Mouse (Mus musculus) left cerebral cortex, postnatal 10 days (tissue): Measurements from ENCODE around the gene Slc4a5. TPM values are rescaled to one million over a fixed set of nuclear protein-coding genes. Genes with fewer than 3 reads are reported as not detected.
A peak's percentile ranks its signal among the peaks of the same experiment; 100 is the strongest.

Experiments
- DNase-seq, 2 experiments: peaks; one replicate each; pipeline ENCODE4 v3.0.0; 2021 to 2022; ENCODE audit warnings: low spot score in 2 of 2, mixed read lengths in 1 of 2; ENCODE audit errors: extremely low spot score in 1 of 2
- intact Hi-C: fragments of 180-260 bp; cut with DNase I; formaldehyde crosslinking; loops from one replicate; pipeline ENCODE4 v1.15.1; 2025
- total RNA-seq, 2 experiments: library from RNA; stranded (reverse); gene quantifications; 2 replicates each; pipeline ENCODE4 v1.2.3; 2021

Slc4a5 gene
- total RNA-seq, 2 experiments from 2014 or later: 0.71 to 0.75 TPM

DNA sequence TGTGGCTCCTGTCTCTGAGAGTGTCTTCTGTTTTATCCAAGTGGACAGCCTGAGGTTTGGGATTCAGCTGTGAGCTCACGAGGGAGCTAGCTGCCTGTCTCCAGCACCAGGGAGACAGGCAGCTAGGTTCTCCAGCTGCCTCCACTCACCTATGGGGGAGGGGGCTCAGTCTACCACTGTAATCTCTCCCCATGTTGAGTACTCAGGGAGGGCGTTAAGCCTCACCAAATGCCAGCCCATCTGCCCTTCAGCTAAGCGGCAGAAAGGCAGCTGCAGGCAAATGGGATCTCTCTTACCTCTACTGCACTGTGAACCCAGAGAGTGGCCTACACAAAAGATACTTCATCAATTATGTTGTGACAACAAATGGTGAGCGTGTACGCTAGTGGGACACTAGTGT lies 8.1 kb upstream of the Slc4a5 start:
- no peak for DNase-seq
- intact Hi-C loops: loop anchor here (5.0 to 10.0 kb wide), 2 partner anchors 56 to 113 kb away; partner anchors contain the start of genes Mob1a and Mthfd2

DNA sequence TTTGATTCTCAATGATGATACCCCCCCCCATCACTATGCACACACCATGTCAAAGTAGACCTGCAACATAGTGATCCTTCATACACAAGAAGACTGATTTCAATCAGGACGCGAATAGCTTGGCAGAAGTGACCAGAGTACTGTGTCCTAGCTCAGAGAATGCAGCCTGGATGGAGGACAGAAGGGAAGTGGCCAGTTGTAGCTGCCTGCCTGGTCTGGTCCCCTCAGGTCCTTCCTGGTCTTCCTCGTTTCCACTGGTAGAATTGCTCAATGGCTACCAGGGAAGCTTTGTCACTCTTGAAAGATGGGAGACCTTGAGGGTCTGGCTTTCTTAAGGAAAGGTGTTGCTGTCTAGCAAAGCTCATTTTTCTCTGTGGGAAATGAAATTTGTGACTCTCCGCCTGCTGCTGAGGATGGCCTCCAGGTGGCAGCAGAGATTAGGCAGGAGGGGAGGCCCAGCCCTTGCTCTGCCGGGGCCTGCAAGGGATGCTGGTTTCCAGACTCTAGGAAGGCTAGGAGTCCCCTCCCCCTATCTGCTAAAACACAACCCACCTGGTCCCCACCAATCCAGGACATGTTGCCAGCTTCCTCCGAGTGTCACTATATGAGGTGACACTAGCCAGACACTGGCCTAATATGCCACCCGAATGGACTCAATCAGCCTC lies 4.5 kb upstream of the Slc4a5 start:
- intact Hi-C loops: loop anchor here (10.0 kb wide), 1 partner anchor 110 kb away; the partner anchor contains the start of genes Mob1a and Mthfd2
- peak; percentile 67 to 85 for DNase-seq

DNA sequence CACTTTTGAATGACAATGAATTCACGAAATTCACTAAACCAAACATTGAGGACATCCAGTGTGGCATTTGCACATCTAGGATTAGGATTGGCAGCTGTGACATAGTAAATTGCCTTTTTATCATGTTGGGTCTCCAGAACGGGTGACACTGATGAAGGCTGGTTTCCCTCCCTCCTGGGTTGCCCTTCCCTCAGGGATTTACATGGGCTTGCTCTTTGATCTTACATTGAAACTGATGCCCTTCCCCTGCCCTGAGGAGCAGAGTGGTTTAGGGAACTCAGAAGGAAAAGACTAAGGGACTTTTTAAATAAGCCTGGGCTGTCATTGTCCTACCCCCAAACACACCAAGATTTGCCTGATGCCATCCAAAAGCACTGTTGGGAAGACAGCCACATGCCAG lies 11.9 kb downstream of the Slc4a5 start:
- intact Hi-C loops: loop anchor here (10.0 kb wide), 1 partner anchor 283 kb away; no protein-coding TSS in a partner anchor
- no peak for DNase-seq

DNA sequence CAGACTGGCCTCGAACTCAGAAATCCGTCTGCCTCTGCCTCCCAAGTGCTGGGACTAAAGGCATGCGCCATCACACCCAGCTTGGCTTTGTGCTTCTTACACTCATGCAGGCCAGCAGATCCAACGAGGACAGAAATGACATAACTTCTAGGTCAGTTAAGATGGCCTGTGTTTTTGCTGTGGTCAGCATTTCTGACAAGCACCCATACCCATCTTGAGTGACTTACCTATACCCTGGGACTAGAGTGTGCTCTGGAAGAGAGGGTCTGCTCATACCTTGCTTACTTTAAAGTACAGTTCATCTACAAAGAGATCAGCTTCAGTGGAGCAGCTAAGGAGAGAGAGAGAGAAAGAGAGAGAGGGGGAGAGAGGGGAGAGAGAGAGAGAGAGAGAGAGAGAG lies 13.7 kb downstream of the Slc4a5 start:
- DNase-seq: no peak
- intact Hi-C loops: loop anchor here (10.0 kb wide), 1 partner anchor 281 kb away; no protein-coding TSS in a partner anchor

DNA sequence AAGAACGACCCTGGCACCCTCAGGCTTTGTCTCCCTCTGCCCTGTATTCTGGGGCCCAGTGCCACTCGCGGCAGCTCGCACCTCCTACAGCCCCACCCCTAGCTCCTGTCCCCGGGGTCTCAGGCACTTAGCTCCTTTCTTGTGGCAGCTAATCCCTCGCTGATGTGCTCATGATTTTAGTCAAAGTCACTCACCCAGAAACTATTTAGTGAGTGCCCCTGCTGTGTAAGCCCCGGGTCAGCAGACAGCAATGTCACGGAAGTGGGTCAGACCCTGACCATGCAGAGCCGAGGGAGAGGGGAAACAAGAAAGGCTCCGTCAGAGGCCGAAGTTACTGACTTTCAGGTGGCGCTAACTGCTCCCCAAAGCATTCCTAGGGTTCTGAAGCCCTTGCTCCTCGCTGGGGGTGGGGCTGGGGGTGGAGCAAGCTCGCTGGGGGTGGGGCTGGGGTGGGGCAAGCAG lies 14.7 kb downstream of the Slc4a5 start:
- intact Hi-C loops: loop anchor here (10.0 kb wide), 1 partner anchor 280 kb away; no protein-coding TSS in a partner anchor
- no peak for DNase-seq

DNA sequence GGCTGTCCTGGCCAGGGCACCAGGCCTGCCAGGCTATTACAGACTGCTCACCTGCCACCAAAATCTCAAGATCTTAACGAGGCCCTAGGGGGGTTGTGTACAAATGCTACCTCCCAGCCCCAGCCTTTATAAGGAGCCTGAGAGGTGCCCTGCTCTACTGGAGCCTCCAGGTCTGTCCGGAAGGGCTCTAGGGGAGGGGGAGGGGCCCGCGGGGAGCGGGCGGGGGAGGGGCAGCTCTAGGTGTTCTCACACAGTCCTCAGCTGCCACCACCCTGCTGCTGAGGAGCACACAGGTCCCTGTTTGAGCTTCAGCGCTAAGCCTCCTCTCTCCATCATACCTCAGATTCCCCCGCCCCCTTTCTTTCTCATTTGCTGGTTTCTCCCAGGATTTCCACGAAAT lies 17.5 kb downstream of the Slc4a5 start:
- DNase-seq: no peak
- intact Hi-C loops: loop anchor here (10.0 kb wide), 1 partner anchor 278 kb away; no protein-coding TSS in a partner anchor

DNA sequence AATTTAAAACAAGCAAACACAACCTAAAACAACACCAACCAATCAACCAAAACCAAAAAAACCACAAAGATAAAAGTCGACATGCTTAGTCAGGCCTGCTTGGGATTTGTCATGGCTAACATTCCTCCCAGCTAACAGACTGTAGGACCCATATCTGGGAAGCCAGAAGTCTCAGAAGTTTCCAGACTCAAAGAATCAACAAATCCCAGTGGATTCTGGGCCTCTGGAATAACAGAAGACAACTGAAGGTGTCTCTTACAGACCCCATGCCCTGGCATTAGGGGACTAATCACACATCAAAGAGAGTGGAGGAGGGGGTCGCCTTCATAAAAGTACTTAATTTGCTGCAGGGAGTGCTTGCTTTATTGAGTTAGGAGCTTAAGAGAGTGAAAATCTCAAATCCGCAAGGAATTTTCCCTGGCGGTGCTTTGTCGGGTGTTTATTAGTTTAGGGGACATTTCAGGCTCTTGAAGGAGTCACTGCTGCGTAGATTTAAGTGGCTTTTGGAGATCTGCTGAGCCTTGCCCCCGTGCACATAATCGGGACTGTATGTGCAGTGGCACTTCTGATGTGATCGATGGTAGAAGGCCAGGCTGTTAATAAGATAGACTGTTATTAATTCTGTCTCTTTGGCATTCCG lies 24.9 kb downstream of the Slc4a5 start:
- intact Hi-C loops: no loop called here

DNA sequence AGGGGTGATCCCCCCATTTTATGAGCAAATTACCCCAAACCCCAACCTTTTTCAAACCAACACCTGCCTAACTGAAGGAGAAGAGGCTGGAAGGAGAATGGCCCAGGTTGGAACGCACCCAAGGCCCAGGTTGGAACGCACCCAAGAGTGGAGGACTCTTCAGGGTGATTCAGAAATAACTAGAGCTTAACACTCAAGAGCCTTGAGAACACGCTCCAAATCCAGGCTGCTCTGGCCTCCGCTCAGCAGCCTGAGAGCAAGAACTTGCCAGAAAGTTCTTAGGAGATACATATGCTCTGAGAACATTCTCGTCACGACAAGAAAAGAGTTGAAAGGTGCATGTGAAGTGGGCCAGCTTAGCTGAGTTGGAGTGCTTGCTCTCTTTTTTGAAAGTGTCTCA lies 25.5 kb downstream of the Slc4a5 start:
- DNase-seq: peak; percentile 33 to 60
- intact Hi-C loops: no loop called here

More for the DNA sequence above, 24.9 kb downstream of the Slc4a5 start:
- DNase-seq: no peak

DNA sequence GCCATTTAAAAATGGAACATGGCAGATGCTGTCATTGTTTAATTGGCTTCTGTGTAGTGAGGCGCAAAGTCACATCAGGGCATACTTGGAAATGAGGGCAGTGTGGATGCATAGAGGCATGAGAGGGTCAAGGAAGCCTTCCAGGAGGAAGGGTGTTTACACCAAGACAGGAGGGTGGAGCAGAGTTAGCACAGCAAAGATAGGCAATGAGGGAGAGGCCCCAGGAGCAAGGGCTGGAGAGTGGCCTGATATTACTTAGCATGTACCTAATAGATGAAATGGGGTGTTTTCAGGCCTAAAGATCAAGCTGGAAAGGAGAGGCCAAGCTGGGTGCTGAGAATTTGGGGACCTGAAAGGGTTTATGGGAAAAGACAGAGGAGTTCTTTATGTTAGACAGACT lies 26.4 kb downstream of the Slc4a5 start:
- no peak for DNase-seq
- intact Hi-C loops: no loop called here

DNA sequence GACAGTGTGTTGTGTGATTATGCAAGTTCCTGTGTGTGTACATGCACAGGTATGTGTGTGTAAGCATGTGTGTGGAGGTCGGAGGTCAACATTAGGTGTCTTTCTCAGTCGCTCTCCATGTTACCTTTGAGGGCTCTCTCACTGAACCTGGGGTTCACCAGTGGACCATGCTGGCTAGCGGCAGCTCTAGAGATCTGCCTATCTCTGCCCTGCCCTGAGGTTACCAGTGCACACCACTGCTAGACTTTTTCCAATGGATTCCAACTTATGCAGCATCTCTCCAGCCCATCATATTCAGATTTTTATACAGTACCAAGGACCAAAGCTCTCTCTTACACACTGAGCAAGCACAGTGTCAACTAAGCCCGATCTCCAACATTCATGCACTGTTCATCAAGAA lies 27.1 kb downstream of the Slc4a5 start:
- DNase-seq: no peak
- intact Hi-C loops: no loop called here

DNA sequence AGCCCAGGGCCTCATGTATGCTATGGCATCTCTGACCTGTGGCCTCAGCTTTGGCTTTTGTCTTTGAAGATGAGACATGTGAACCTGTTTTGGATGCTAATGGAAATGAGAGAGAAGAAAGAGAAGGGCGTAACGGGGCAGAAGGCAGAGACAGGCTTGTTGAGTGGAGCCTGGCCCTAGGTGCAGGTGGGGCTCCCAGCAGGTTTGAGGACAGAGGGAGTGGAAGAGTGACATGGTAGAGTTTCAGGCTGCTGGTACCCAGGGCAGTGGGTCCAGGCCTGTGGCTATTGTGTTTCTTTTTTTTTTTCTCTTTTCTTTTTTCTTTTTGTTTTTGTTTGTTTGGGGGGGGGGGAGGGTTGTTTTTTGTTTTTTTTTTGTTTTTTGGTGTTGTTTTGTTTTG lies 27.5 kb downstream of the Slc4a5 start:
- no peak for DNase-seq
- intact Hi-C loops: no loop called here

DNA sequence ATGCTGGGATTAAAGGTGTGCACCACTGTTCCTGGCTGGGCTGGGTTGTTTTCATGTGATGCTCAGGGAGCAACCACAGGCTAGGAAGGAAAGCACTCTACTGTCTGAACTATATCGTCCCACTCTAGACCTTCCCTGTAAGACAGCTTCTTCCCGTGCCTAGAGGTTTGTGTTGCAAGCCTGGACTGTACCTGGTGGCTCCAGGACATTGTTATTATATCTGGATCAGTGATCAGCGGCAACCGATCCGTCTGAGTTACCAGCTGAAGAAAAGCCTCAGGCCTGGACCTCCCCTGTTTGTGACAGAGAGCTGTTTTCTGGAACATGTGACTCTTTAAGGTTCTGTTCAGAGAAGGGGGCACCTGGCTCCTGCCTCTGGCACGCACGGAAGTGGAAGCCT lies 34.6 kb downstream of the Slc4a5 start:
- intact Hi-C loops: no loop called here
- DNase-seq: no peak

DNA sequence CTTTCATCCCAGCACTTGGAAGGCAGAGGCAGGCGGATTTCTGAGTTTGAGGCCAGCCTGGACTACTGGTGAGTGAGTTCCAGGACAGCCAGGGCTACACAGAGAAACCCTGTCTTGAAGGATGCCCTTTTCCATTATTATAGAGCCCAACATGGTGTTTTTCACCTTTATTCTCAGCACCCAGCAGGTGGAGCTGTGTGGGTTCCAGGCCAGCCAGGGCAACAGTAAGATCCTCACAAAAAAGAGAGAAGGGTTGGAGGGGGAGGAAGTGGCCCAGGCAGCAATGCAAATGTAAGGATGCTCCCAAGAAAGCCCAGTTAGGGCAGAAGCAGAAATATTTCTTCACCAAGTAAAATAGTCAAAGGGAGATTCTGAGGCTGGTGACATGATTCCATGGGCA lies 44.9 kb downstream of the Slc4a5 start:
- DNase-seq: no peak
- intact Hi-C loops: no loop called here

DNA sequence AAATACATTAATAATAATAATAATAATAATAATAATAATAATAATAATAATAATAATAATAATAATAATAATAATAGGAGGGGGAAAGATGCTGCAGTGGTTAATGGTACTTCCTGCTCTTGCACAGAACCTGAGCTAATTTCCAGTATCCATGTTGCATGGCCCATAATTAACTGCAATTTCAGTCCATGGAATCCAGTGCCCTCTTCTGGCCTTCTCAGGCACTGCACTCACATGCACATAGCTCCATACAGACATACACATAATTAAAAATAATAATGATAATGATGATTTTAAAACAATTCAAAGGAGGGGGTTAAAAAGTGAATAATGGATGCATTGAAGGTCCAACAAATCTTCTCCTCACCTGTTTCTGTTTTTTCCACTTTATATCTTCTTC lies 45.6 kb downstream of the Slc4a5 start:
- intact Hi-C loops: loop anchor here (5.0 kb wide), 1 partner anchor 53 kb away; no protein-coding TSS in a partner anchor
- DNase-seq: no peak

DNA sequence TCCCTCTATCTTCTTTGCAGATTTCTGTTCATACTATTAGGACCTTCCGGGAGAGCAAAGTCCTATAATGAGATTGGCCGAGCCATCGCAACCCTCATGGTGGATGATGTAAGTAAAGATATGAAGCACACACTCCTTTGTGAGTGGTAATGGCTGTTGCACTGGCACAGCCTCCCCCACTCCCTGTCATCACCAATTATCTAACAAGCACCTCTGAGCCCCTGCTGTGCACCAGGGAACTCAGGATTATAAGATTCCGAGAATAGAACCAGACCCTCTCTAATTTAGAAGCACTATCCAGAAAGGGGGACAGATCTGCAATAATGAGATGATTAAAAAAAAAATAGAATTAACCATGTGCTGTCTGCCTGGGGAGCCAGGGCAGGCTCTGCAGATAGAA lies 46.0 kb downstream of the Slc4a5 start:
- DNase-seq: no peak
- intact Hi-C loops: loop anchor here (5.0 kb wide), 1 partner anchor 53 kb away; no protein-coding TSS in a partner anchor

DNA sequence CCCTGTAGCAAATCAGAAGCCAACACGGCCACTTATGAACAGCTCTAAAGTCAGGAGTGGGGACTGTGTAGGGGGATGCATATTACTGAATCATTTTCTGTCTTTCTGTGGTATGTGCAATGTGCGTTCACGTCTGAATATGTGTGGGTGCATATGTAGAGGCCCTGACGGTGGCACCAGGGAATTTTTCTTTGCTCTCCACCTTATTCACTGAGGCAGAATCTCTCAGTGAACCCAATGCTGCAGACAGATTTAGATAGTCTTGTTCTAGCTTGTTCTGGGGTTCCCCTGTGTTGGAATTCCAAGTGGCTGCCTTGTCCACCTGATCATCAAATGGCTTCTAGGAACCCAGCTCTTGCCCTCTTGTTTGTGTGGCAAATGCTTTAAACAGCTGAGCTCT lies 48.0 kb downstream of the Slc4a5 start:
- intact Hi-C loops: loop anchor here (5.0 kb wide), 1 partner anchor 55 kb away; no protein-coding TSS in a partner anchor
- no peak for DNase-seq

DNA sequence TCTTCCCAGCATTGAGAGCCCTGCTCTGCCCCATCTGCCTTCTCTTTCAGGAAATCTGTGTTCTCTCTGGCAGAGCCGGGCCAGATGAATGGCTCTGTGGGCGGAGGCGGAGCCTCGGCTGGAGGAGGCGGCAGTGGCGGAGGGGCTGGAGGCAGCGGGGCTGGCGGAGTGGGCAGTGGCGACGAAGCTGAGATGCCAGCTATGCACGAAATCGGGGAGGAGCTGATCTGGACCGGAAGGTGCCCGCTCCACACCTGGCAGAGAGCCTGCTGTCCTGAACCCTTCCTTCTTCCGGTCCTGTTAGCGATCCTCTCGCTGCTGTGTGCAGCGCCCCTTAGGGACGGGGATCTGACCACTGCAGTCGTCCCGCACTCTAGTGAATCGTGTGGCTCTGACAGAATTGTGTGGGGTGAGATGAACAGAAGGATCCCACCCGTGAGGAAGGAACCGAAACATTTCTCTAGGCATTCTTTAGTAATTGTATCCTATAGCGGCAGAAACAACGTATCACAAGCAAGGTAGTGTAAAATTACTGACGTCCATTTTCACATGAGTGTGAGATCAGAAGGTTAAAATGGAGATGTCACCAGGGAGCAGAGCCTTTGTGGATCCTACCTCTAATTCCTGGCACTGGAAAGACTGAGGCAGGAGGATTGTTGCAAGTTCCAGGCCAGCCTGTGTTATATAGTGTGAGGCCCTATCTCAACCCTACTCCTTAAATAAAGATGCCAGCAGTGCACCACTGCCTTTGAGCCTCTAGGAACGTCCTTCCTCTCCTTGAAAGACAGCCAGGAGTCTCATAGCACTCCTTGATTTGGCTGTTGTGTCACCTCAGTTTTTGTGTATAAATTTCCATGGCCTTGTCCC lies 48.7 kb downstream of the Slc4a5 start:
- DNase-seq: peak; percentile 88 to 94
- intact Hi-C loops: loop anchor here (5.0 kb wide), 1 partner anchor 56 kb away; no protein-coding TSS in a partner anchor

DNA sequence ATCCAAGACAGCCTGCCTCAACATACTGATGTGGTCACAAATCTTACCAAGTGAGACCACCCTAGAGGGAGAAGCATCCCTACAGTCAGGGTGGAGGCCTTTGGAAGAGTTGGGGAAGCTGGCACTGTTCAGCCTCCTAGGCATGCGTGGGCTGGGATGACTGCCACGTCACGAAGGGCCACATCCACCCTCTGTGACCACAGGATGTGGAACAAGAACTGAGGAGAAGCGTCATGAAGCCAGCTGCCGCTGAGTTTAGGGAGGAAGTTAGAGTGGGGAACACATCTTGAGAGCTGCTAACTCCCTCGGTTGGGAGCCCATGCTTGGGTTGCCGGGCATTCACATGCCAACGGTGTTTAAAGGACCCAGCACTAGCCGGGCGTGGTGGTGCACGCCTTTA lies 54.1 kb downstream of the Slc4a5 start:
- intact Hi-C loops: no loop called here
- no peak for DNase-seq

DNA sequence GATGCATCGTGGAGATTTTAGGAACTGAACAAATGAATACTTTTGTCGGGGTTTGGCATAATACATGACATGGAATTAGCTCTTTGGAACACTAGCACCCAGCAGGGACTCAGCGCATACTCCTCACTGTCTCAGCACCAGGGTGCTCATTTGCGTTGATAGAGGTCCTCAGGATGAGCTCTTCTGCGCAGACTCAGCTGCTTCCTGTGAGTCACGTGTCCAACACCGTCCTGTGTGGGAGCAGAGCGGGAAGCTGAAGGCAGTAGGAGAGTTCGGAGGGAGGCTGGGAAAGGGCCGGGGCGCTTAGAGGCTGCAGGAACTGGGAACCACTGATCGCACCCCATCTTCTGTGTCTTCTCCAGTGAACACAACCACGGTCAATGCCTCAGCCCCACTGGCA lies 57.5 kb downstream of the Slc4a5 start:
- DNase-seq: peak in 1 of 2 experiments; percentile 16
- intact Hi-C loops: no loop called here
